Mouse (Mus musculus) neural tube, embryonic 14.5 days (tissue): ENCODE results near the gene Ppp1r7. TPM values are rescaled to one million over a fixed set of nuclear protein-coding genes. Genes with fewer than 3 reads are reported as not detected.

ENCODE experiments used
- ATAC-seq: fragments of 200-750 bp; cut with Nextera tagmentation; 2 replicates; pipeline ENCODE4 v1.8.0; 2017; ENCODE audit warnings: low read depth, mild to moderate bottlenecking, moderate TSS enrichment, moderate library complexity
- H3K27ac ChIP-seq: fragments of 300-500 bp; sonication (generic); 2 replicates; pipeline ENCODE4 v1.5.1; 2014; ENCODE audit warnings: low read depth, mild to moderate bottlenecking, control low read depth, low read length, moderate library complexity, mixed read lengths
- H3K27me3 ChIP-seq: fragments of 300-500 bp; sonication (generic); 2 replicates; pipeline ENCODE4 v1.6.1; 2014; ENCODE audit warnings: low read length; ENCODE audit not compliant: control insufficient read depth, insufficient read depth
- H3K36me3 ChIP-seq: fragments of 300-500 bp; sonication (generic); 2 replicates; pipeline ENCODE4 v1.6.1; 2014; ENCODE audit warnings: low read length, mixed read lengths; ENCODE audit not compliant: control insufficient read depth, insufficient read depth
- H3K4me1 ChIP-seq: fragments of 300-500 bp; sonication (generic); 2 replicates; pipeline ENCODE4 v1.6.1; 2014; ENCODE audit warnings: low read length; ENCODE audit not compliant: control insufficient read depth, insufficient read depth
- H3K4me2 ChIP-seq: fragments of 300-500 bp; sonication (generic); 2 replicates; pipeline ENCODE4 v1.6.1; 2014; ENCODE audit warnings: mild to moderate bottlenecking, low read depth, low read length, control low read depth
- H3K4me3 ChIP-seq: fragments of 300-500 bp; sonication (generic); 2 replicates; pipeline ENCODE4 v1.5.1; 2014; ENCODE audit warnings: low read depth, low read length, control low read depth, mixed read lengths
- H3K9ac ChIP-seq: fragments of 300-500 bp; sonication (generic); replicated peaks from 2 replicates; pipeline ENCODE4 v1.6.1; 2014; ENCODE audit warnings: low read depth, mild to moderate bottlenecking, control low read depth, low read length, mixed read lengths
- H3K9me3 ChIP-seq: fragments of 300-500 bp; sonication (generic); 2 replicates; pipeline ENCODE4 v1.6.1; 2016; ENCODE audit warnings: low read length; ENCODE audit not compliant: control insufficient read depth
- WGBS: fragments of 180-500 bp; shearing (Covaris S2); extraction: QIAGEN DNeasy Blood & Tissue Kit; methylation state at CpG from one replicate; pipeline ENCODE4 v1.1.7; 2014; 5-methylcytosine and 5-hydroxymethylcytosine counted together
- microRNA-seq: library from miRNA; unstranded; fragments of <30 nt; microRNA quantifications from one replicate; pipeline ENCODE4, GENCODE M21; 2016
- polyA plus RNA-seq: library from polyadenylated mRNA; unstranded; fragments of >200 nt; fragmentation: Nextera tagmentation; extraction: Ambion mirVana; gene quantifications from 2 replicates; pipeline ENCODE4 v1.2.1, GENCODE M21; 2014

Ppp1r7 gene
- polyA plus RNA-seq, 1 experiment from 2014 or later, result 67.7 TPM

- H3K36me3 ChIP-seq, result no peaks in the 10 kb centered on the region
- H3K27ac ChIP-seq, result no peak overlapping the region
- WGBS, result 31% methylated on average over 2 of the region's 2 CpGs
- H3K4me1 ChIP-seq, result no peaks in the 10 kb centered on the region
- H3K9me3 ChIP-seq, result no peaks in the 10 kb centered on the region
- H3K4me2 ChIP-seq, result no peak overlapping the region
- H3K4me3 ChIP-seq, result no peak overlapping the region
- no peak overlapping the region for H3K9ac ChIP-seq
- H3K27me3 ChIP-seq, result no peaks in the 10 kb centered on the region
- 0 out of 2 replicates have a peak, but pooled peaks have one; percentile 17 for ATAC-seq
Observed at GRCm38 (mm10) chr1:93387198-93387597, 44.5 kb downstream of the Ppp1r7 start.

GRCm38 (mm10) chr1:93388906-93389305 is 46.3 kb downstream of the Ppp1r7 start:
- no peak for ATAC-seq
- Histone ChIP-seq H3K9ac (no peak overlapping the region), H3K9me3 (no peaks in the 10 kb centered on the region), H3K4me2 (no peak overlapping the region), H3K4me3 (no peak overlapping the region), H3K27ac (no peak overlapping the region), H3K4me1 (no peaks in the 10 kb centered on the region), H3K27me3 (no peaks in the 10 kb centered on the region), H3K36me3 (no peaks in the 10 kb centered on the region)
- WGBS, result 75% methylated on average over 2 of the region's 2 CpGs

DNA sequence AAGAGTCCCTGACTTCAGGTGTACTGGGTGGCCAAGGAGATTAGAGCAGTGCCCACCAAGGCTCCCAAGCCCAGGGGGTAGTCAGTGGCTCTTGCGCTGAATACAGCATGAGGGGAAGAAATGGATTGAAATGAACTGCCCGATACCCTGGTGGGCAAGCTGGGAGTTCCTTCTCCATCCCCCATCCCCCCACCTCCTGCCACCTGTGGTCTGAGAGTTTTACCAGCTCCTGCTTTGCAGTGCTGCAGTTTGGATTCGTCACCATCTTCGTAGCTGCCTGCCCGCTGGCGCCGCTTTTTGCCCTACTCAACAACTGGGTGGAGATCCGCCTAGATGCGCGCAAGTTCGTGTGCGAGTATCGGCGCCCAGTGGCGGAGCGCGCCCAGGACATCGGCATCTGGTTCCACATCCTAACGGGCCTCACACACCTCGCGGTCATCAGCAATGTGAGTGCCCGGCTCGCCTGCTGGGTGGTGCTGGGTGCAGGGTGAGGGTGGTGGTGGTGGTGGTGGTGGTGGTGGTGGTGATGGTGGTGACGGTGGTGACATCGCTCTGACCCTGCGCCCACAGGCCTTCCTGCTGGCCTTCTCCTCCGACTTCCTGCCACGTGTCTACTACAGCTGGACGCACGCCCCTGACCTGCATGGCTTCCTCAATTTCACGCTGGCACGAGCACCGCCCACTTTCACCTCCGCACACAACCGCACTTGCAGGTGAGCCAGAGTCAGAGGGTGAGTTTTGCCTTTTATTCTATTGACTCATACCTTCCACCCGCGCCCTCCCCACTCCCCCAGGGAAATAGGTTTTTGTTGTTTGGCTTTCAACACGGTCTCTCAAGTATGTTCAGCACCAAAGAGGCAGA is 58.8 kb downstream of the Ppp1r7 start:
- H3K36me3 ChIP-seq, result no peaks in the 10 kb centered on the region
- H3K27me3 ChIP-seq, result no peaks in the 10 kb centered on the region
- ATAC-seq, result no peak
- no peaks in the 10 kb centered on the region for H3K4me1 ChIP-seq
- no peaks in the 10 kb centered on the region for H3K9me3 ChIP-seq
- no peak overlapping the region for H3K27ac ChIP-seq
- 29% methylated on average over 38 of the region's 38 CpGs for WGBS
- no peak overlapping the region for H3K4me3 ChIP-seq
- H3K4me2 ChIP-seq, result 0 out of 2 replicates have a peak overlapping the region, but pooled peaks have one; percentile 23
- H3K9ac ChIP-seq, result no peak overlapping the region

GRCm38 (mm10) chr1:93403403-93403802 is 60.7 kb downstream of the Ppp1r7 start:
- H3K9ac ChIP-seq, result no peak overlapping the region
- ATAC-seq, result no peak
- H3K4me2 ChIP-seq, result no peak overlapping the region
- no peak overlapping the region for H3K4me3 ChIP-seq
- no peaks in the 10 kb centered on the region for H3K4me1 ChIP-seq
- 88% methylated on average over 4 of the region's 4 CpGs for WGBS
- H3K27me3 ChIP-seq, result no peaks in the 10 kb centered on the region
- peaks cover 18% of the 10 kb centered on the region for H3K36me3 ChIP-seq
- H3K9me3 ChIP-seq, result no peaks in the 10 kb centered on the region
- H3K27ac ChIP-seq, result no peak overlapping the region

Small RNA genes lying within 50 kb of the gene (microRNA-seq; reads per million reads assigned to microRNA genes)
- gene Mir6345 (not detected), gene Mir6902 (not detected)

Other genes with a start within 250 kb of the Ppp1r7 start
- gene Kif1a, start 240.9 kb upstream of the Ppp1r7 start, polyA plus RNA-seq, result 377 and 438 TPM in 2 replicates
- not detected in 2 replicates for gene Agxt, start 207.6 kb upstream of the Ppp1r7 start, polyA plus RNA-seq
- gene 2310007B03Rik, start 181.9 kb upstream of the Ppp1r7 start, polyA plus RNA-seq, result not detected in 2 replicates
- gene Crocc2, start 174.1 kb upstream of the Ppp1r7 start, polyA plus RNA-seq, result 0.08 and 0.14 TPM in 2 replicates
- 2.8 and 9.6 TPM in 2 replicates for gene Sned1, start 107.0 kb upstream of the Ppp1r7 start, polyA plus RNA-seq
- gene Mterf4, start 36.9 kb upstream of the Ppp1r7 start, polyA plus RNA-seq, result 31.2 and 31.6 TPM in 2 replicates
- 4.6 and 5.7 TPM in 2 replicates for gene Pask, start 628 bp downstream of the Ppp1r7 start, polyA plus RNA-seq
- gene Ano7, start 31.1 kb downstream of the Ppp1r7 start, polyA plus RNA-seq, result 1.1 and 1.2 TPM in 2 replicates
- gene Hdlbp, start 136.0 kb downstream of the Ppp1r7 start, polyA plus RNA-seq, result 61.6 and 77.7 TPM in 2 replicates
- gene Farp2, start 169.2 kb downstream of the Ppp1r7 start, polyA plus RNA-seq, result 5.5 and 5.7 TPM in 2 replicates